Mouse (Mus musculus): Measurements from ENCODE around the gene Ubash3b.

DNA sequence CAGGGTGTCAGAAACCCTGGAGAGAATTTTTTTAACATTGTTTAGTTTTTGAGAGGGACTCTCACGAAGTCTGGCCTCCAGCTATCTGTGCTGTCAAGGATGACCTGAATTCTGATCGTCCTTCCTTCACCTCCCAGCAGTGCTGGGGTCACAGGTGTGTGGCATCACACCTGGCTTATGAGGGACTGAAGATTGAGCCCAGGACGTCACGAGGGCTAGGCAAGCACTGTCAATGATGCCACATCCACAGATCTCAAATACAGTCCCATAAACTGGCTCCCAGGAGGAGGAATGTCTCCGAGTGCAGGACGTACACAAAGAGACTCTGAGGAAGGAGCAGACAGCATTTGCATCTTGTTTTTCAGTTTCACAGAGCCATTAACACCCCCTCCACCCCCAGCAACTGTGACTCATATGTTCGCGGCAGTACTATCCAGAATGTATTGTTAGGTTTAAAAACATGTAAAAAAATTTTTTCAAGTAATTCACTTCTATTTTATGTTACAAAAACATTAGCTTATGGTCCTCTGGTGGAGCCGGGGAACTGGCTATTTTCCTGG, 30.2 kb upstream of the Ubash3b start:
- TF ChIP-seq GATA1 (IDR thresholded peaks at IDR 0.05; ENCODE audit: borderline replicate concordance, low read length) (no peak), FLI1 (IDR thresholded peaks at IDR 0.05; ENCODE audit: low read length) (no peak)

All from megakaryocyte, embryonic 14.5 days (primary cell).